Mouse (Mus musculus) heart, postnatal 25 days (tissue): ENCODE results near the gene Fkbp9. TPM values are rescaled to one million over a fixed set of nuclear protein-coding genes. Genes with fewer than 3 reads are reported as not detected.

Experiments used
- DNase-seq: peaks from one replicate; pipeline ENCODE4 v3.0.0; 2022; ENCODE audit warnings: low spot score
- intact Hi-C: fragments of 180-260 bp; cut with DNase I; formaldehyde crosslinking; loops from one replicate; pipeline ENCODE4 v1.15.1; 2025
- total RNA-seq, 2 experiments: library from RNA; stranded (reverse); gene quantifications; 2 replicates each; pipeline ENCODE4 v1.2.3; 2021

Fkbp9 gene
- total RNA-seq = 10 to 100 TPM; 77.3 to 84.5 TPM

- intact Hi-C loops = loop anchor here (2.0 to 5.0 kb wide), 2 partner anchors 23 to 35 kb away; partner anchors contain the start of gene Kbtbd2
- peak; percentile 87 for DNase-seq
Measured at GRCm38 (mm10) chr6:56831697-56832406, at the start of gene Fkbp9. TSS of gene Fkbp9 (plus strand) at chr6:56832059.

GRCm38 (mm10) chr6:56783561-56784272 is 48.1 kb upstream of the Fkbp9 start:
- DNase-seq = no peak
- intact Hi-C loops = no loop called here

GRCm38 (mm10) chr6:56785068-56785467 is 46.8 kb upstream of the Fkbp9 start:
- intact Hi-C loops = no loop called here
- no peak for DNase-seq

GRCm38 (mm10) chr6:56787668-56788067 is 44.2 kb upstream of the Fkbp9 start:
- DNase-seq = no peak
- intact Hi-C loops = no loop called here

- intact Hi-C loops = no loop called here
- no peak for DNase-seq
Measured at GRCm38 (mm10) chr6:56789336-56789735, 42.5 kb upstream of the Fkbp9 start.

GRCm38 (mm10) chr6:56794834-56795233 is 37.0 kb upstream of the Fkbp9 start:
- no peak for DNase-seq
- intact Hi-C loops = loop anchor here (5.0 to 10.0 kb wide), 3 partner anchors 37 to 900 kb away; partner anchors contain the start of genes Fkbp9 and Pyurf

GRCm38 (mm10) chr6:56796232-56796631 is 35.6 kb upstream of the Fkbp9 start:
- intact Hi-C loops = loop anchor here (5.0 to 10.0 kb wide), 3 partner anchors 36 to 899 kb away; partner anchors contain the start of genes Fkbp9 and Pyurf

GRCm38 (mm10) chr6:56796668-56797141 is 35.2 kb upstream of the Fkbp9 start:
- no peak for DNase-seq
- intact Hi-C loops = loop anchor here (5.0 to 10.0 kb wide), 3 partner anchors 36 to 898 kb away; partner anchors contain the start of genes Fkbp9 and Pyurf

More at GRCm38 (mm10) chr6:56796232-56796631, 35.6 kb upstream of the Fkbp9 start:
- no peak for DNase-seq

GRCm38 (mm10) chr6:56797311-56798151 is 34.3 kb upstream of the Fkbp9 start, which contains the start of gene Kbtbd2:
TSS of gene Kbtbd2 (minus strand) at chr6:56797813.
- peak; percentile 95 for DNase-seq
- intact Hi-C loops = loop anchor here (5.0 to 10.0 kb wide), 3 partner anchors 35 to 897 kb away; partner anchors contain the start of genes Fkbp9 and Pyurf

GRCm38 (mm10) chr6:56798152-56798465 is 33.8 kb upstream of the Fkbp9 start:
- DNase-seq = no peak
- intact Hi-C loops = loop anchor here (5.0 to 10.0 kb wide), 3 partner anchors 34 to 897 kb away; partner anchors contain the start of genes Fkbp9 and Pyurf

GRCm38 (mm10) chr6:56805026-56805425 is 26.8 kb upstream of the Fkbp9 start:
- DNase-seq = no peak
- intact Hi-C loops = loop anchor here (5.0 kb wide), 1 partner anchor 767 kb away; no protein-coding TSS in a partner anchor

- intact Hi-C loops = loop anchor here (5.0 kb wide), 1 partner anchor 766 kb away; no protein-coding TSS in a partner anchor
- DNase-seq = no peak
Measured at GRCm38 (mm10) chr6:56806195-56806594, 25.7 kb upstream of the Fkbp9 start.

GRCm38 (mm10) chr6:56808656-56809055 is 23.2 kb upstream of the Fkbp9 start:
- DNase-seq = no peak
- intact Hi-C loops = loop anchor here (1.0 to 5.0 kb wide), 3 partner anchors 24 to 764 kb away; partner anchors contain the start of gene Fkbp9

- intact Hi-C loops = loop anchor here (10.0 kb wide), 1 partner anchor 251 kb away; the partner anchor contains the start of gene Vmn1r9
- DNase-seq = no peak
Measured at GRCm38 (mm10) chr6:56813332-56813731, 18.5 kb upstream of the Fkbp9 start.

GRCm38 (mm10) chr6:56818436-56819123 is 13.3 kb upstream of the Fkbp9 start:
- intact Hi-C loops = loop anchor here (10.0 kb wide), 1 partner anchor 246 kb away; the partner anchor contains the start of gene Vmn1r9

GRCm38 (mm10) chr6:56819124-56819487 is 12.8 kb upstream of the Fkbp9 start:
- no peak for DNase-seq
- intact Hi-C loops = loop anchor here (10.0 kb wide), 1 partner anchor 246 kb away; the partner anchor contains the start of gene Vmn1r9

More at GRCm38 (mm10) chr6:56818436-56819123, 13.3 kb upstream of the Fkbp9 start:
- no peak for DNase-seq

- DNase-seq = no peak
- intact Hi-C loops = no loop called here
Measured at GRCm38 (mm10) chr6:56825657-56826056, 6.2 kb upstream of the Fkbp9 start.

- intact Hi-C loops = loop anchor here (2.0 to 5.0 kb wide), 2 partner anchors 24 to 35 kb away; partner anchors contain the start of gene Kbtbd2
- no peak for DNase-seq
Measured at GRCm38 (mm10) chr6:56832407-56832796, 543 bp downstream of the Fkbp9 start.
